Mouse (Mus musculus) embryonic fibroblast, embryonic 13.5 days (primary cell): ENCODE data around the gene Adra1b.

Experiments
- CTCF ChIP-seq: IDR thresholded peaks from 2 replicates; pipeline ENCODE4 v1.5.1; 2011; ENCODE audit warnings: mild to moderate bottlenecking, control low read depth, low read length, moderate library complexity, borderline replicate concordance; ENCODE audit not compliant: insufficient read depth
- POLR2A ChIP-seq: IDR thresholded peaks from 2 replicates; pipeline ENCODE4 v1.6.1; 2011; ENCODE audit warnings: low read depth, mild to moderate bottlenecking, control low read depth, low read length, moderate library complexity

DNA sequence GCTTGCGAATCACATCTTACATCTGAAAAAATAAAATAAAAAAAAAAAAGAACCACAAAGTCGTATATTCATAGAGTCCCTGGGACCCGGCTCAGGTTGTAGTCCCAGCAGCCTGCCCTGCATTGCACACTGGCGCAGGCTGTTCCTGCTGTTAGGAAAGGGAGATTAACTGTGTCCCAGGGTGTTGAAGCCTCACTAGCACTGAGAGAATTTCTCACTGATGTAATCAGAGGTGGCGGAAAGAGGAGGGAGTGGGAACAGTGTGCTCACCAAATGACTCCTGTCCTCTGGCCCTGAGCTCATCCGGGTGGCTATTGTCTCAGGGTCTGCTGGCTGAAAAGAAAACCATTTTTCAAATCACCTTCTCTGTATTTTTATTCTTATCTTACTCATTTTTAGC, 24.6 kb upstream of the Adra1b start:
- TF ChIP-seq CTCF (no peak), POLR2A (no peak)
